Mouse (Mus musculus): ENCODE measurements around the gene Iqch.

The Iqch gene

DNA sequence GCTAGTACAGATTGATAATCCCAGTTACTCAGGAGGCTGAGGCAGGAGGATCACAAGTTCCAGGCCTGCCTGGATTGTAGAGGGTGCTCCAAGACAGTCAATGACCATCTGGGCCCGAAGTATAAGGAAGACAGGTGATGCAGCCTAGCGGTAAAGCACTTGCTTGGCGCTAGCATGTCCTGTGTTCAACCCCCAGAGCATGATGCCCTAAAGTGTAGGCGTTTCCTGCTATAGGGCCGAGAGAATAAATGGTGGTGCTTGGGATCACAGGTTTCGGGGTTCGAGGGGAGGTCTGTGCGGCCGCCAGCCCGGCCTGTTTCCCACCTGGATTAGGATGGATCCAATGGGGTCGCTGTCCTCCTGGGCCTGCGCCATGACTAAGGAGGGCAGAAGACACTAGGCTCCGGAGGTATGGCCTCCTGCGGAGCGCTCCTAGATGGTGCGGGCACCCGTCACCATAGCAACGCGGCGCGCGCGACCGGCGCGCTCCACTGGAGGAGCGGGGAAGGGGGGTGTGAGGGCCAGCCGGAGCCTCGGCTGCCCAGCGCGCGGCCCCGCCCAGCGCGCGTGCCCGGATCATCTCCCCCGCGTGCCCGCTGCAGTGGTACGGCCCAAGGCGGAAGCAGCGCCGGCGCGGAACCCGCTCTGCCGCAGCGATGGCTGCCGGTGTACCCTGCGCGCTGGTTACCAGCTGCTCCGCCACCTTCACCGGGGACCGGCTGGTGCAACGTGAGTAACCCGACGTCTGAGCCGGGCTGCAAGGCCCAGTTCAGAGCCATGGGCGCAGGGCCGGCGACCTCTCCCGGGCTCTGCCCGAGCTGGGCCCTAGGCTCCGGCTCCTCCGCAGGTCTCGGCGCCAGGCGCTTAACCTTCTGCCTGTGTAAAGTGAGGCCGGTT lies at the start of gene Iqch, which contains the start of gene Aagab:
Gene Iqch (minus strand): TSS at position 451 of the 897 bp plus-strand sequence.
Gene Aagab (plus strand): TSS at position 618 of the 897 bp plus-strand sequence.
- DNase-seq (ENCODE audit: extremely low read depth, insufficient read length, low spot score) = peak; percentile 97

- no peak for DNase-seq (ENCODE audit: extremely low read depth, insufficient read length, low spot score)
Measured at GRCm38 (mm10) chr9:63651594-63651993, 49.3 kb upstream of the Iqch start.

- no peak for DNase-seq (ENCODE audit: extremely low read depth, insufficient read length, low spot score)
Measured at GRCm38 (mm10) chr9:63650905-63651304, 48.6 kb upstream of the Iqch start.

- no peak for DNase-seq (ENCODE audit: extremely low read depth, insufficient read length, low spot score)
Measured at GRCm38 (mm10) chr9:63649841-63650545, 47.7 kb upstream of the Iqch start.

DNA sequence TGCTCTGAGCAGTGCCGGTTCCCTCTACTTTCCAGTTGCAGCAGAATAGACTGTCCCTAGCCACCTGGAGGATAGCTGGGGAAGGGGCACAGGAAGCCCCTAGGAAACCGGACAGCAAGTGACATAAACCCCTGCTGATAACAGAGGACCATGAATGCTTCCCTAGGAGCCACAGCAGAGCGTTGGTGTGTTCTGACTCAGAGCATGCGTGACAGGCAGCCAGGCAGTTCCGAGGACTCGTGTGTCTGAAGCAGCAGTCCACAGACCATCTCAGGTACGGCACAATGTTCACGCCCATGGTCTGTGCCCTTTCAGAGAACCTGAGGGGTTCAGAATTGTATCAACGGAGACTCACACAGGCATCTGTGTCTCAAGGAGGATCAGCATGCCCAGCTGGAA lies 46.2 kb upstream of the Iqch start:
- no peak for DNase-seq (ENCODE audit: extremely low read depth, insufficient read length, low spot score)

DNA sequence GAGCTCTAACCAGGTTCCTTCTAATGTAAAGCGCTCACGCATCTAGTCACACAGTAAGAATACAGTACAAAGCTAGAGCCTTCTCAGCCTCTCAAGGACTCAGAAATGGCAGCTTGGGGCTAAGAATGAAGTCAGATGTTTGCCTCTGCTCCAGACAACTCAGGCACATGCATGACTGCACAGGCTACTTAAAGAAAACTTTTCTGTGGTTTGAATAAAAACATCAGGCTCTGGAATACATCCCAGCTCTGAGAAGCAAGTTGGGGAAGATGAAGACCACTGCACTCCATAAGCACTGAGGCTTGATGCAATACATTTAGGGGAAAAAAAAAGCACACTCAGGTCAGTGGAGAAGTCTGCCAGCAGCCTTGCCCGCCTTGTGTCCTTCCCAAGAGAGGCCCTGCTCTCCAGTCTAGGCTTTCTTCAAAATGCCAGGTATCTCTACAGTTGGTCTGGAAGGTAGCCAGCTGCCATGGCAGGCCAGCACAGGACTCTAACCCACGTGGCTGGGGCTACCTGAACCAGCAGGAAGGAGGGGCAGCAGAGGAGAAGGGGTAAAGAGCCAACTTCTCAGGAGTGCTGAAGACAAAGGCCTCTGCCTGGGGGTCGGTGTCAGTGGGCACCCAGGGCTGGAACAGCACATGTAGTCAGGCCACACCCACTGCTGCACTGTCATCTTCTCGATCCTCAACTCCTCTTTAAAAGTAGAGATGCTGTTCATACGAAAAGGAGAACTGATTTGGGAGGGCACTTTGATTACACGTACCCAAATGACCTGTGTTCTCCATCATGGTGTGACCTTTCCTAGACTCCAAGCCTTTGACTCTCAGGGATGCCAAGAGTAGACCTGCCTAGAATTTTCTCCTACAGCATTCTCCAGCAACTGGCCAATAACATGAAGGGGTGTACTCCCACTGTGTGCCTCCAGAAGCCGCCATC lies 45.6 kb upstream of the Iqch start:
- no peak for DNase-seq (ENCODE audit: extremely low read depth, insufficient read length, low spot score)

- no peak for DNase-seq (ENCODE audit: extremely low read depth, insufficient read length, low spot score)
Measured at GRCm38 (mm10) chr9:63645084-63645483, 42.8 kb upstream of the Iqch start.

GRCm38 (mm10) chr9:63644011-63644410 lies 41.7 kb upstream of the Iqch start:
- DNase-seq (ENCODE audit: extremely low read depth, insufficient read length, low spot score) = no peak

GRCm38 (mm10) chr9:63641983-63642646 lies 39.8 kb upstream of the Iqch start:
- no peak for DNase-seq (ENCODE audit: extremely low read depth, insufficient read length, low spot score)

- DNase-seq (ENCODE audit: extremely low read depth, insufficient read length, low spot score) = no peak
Measured at GRCm38 (mm10) chr9:63636113-63636512, 33.8 kb upstream of the Iqch start.

DNA sequence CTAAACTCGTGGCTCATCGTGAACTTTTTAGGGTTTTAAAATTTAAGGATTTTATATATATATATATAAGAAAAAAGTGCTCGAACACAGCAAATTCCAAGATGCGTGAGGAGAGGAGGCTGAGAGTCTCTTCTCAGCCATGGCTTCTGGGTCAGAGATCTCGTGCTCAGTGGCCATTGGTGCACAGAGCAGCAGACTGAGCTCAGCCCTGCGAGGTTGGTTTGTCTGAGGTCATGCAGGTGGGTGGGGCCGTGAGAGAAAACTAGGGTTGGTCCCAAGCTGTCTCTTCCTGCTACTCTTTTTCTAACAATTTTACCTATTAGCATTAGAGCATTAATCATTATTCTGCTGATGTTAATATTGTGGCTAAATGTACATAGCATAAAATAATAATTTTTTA lies 31.0 kb upstream of the Iqch start:
- no peak for DNase-seq (ENCODE audit: extremely low read depth, insufficient read length, low spot score)

DNA sequence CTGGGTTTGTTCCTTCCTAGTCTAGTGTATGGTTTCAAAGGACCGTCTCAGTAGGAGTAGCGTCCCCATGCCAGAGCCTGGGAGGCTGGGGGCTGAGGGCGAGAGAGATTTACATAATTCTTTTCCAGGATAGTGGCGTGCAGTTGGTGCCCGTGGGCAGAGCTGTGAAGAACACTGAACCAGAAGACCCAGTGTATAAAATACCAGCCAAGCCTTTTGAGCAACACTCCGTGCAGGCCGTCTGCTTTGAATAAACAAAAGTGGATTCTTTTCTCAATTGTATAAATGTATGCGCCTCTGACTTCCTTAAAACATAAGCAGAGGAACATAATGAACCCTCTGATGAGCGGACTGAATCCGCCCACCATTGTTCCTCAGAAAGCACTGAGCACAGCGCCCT lies 30.6 kb upstream of the Iqch start:
- DNase-seq (ENCODE audit: extremely low read depth, insufficient read length, low spot score) = no peak

DNA sequence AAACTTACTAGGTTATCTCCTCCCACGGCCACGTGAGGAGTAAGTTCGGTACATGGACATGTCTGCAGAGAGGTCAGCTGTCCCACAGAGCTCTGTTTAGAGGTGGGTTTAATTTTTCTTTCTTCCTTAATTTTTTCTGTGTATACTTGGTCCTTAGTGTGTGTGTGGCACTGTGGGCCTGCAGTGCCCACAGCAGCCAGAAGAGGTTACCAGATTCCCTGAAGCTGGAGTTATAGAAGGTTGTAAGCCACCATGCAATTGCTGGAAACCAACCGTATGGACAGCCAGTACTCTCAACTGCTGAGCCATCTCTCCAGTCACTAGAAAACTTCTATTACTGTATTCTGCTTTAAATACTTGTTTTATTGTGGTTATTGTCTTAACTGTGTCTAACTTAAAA lies 29.8 kb upstream of the Iqch start:
- DNase-seq (ENCODE audit: extremely low read depth, insufficient read length, low spot score) = no peak

GRCm38 (mm10) chr9:63625090-63625756 lies 22.9 kb upstream of the Iqch start:
- no peak for DNase-seq (ENCODE audit: extremely low read depth, insufficient read length, low spot score)

- DNase-seq (ENCODE audit: extremely low read depth, insufficient read length, low spot score) = no peak
Measured at GRCm38 (mm10) chr9:63623895-63624569, 21.7 kb upstream of the Iqch start.

DNA sequence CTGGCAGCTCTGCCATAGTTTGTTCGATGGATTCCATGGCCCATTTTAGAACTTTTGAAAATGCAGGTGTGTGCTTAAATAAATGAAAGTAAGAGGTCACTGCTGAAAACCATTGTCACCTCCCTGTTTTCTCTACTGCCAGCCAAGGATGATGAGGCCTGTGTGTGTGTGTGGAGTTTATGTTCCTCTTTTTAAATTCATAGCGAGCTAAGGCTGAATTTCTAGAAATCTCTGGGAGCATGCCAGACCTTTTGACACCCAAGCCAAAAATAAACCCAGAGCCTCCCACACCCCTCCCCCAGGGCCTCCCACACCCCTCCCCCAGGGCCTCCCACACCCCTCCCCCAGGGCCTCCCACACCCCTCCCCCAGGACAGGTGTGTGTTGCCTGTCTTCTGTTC lies 15.7 kb upstream of the Iqch start:
- no peak for DNase-seq (ENCODE audit: extremely low read depth, insufficient read length, low spot score)

- no peak for DNase-seq (ENCODE audit: extremely low read depth, insufficient read length, low spot score)
Measured at GRCm38 (mm10) chr9:63614018-63614985, 12.0 kb upstream of the Iqch start.

GRCm38 (mm10) chr9:63613569-63613968 lies 11.3 kb upstream of the Iqch start:
- DNase-seq (ENCODE audit: extremely low read depth, insufficient read length, low spot score) = no peak
